Mouse (Mus musculus): ENCODE measurements around the gene Slc29a4.

DNA sequence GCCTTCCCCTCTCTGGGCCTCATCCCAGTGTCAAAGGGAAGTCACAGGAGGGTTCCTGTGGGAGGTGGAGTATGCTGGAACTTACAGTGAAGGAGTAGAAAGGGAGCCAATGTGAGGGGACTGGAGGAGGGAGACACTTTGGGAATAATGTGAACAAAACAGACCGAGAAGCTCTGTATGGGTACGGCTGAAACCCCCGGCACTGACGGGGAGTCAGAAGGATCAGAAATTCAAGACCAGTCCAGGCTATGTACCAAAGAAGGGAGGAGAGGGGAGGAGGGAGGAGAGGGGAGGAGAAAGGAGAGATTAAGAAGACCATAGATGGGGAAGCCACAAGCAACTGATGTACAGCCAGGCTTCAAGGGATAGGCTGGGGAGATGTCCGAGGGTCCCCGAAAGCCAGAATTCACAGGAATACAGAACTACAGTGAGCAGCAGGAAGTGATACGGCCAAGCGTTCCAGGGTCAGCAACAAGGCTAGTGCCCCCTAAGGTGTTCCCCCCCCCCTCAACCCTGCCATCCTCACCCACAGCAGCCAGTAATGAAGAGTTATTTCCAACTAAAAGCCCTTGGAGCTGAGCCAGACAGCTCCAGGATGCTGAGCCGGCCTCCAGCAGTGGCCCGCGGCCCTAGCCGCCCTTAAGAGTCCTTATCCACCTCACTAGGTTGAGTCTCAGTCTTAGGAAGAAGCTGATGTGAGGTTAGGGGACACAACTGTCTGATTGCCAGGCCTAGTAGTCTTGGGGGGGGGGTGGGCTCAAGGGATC, 842 bp downstream of the Slc29a4 start:
- no peak for TF ChIP-seq CTCF (IDR thresholded peaks at IDR 0.05; ENCODE audit: low read depth)
- no peak for TF ChIP-seq EP300 (IDR thresholded peaks at IDR 0.05; ENCODE audit: low read depth)
